Mouse (Mus musculus): ENCODE results near the gene Micall1. TPM values are rescaled to one million over a fixed set of nuclear protein-coding genes. Genes with fewer than 3 reads are reported as not detected.

Gene Micall1
- polyA plus RNA-seq, 1 experiment from 2014 or later: 11.6 TPM

DNA sequence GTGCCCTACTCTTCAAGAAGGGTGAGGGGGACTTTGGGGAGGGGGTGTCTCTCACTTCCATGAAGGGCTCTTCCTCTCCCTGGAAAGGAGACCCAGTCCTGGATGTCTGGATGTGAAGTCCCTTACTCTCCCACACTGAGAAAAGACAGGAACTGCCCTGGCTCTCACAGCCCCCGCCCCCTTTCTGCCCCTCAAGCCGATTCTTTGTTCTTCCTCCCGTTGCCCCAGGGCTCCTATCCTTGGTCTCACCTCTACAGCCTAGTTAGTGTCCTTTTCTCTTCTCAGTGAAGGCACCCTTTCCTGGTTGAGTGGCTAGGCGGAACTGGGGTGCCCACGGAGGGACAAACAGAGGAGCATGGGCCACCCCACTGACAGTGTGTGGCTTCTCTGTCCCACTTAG lies 56.4 kb downstream of the Micall1 start, which contains the start of gene Sox10:
Sox10 (minus strand) TSS at position 101 of the 400 bp plus-strand sequence.
- H3K27ac ChIP-seq (ENCODE audit: low read depth, low read length): peak within 1 kb of the TSS; percentile 14; the same call in 1 of the 2 replicates
- no peak within 1 kb of the TSS for H3K4me2 ChIP-seq (ENCODE audit: low read length)

DNA sequence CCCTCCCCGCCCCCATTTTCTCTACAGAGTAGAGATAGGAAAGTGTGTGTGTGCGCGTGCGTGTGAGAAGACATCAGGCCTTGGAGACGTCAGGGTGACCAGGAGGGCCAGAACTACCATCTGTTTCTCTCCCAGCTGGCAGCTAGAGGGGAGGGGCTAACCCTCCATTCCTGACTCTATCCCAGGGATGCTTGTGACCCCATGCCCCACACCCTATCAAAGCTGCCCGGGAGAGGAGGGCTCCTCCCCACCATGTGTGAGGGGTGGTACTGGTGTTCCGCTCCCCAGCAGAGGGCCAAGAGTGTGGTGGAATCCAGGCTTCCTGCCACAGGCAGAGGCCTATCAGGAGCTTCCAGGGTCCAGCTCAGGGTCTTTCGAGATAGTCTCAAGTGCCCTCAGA lies 58.0 kb downstream of the Micall1 start:
- Histone ChIP-seq H3K27me3 (replicated peaks; ENCODE audit: control insufficient read depth, insufficient read depth, low read length) (peaks cover 31% of the 10 kb centered on the region), H3K9ac (ENCODE audit: low read depth, low read length) (no peak overlapping the region), H3K4me3 (ENCODE audit: low read length) (no peak overlapping the region), H3K4me2 (ENCODE audit: low read length) (peak overlapping the region; percentile 5), H3K36me3 (ENCODE audit: control insufficient read depth, insufficient read depth, low read length) (no peaks in the 10 kb centered on the region), H3K27ac (ENCODE audit: low read depth, low read length) (no peak overlapping the region), H3K9me3 (ENCODE audit: control insufficient read depth, low read length) (no peaks in the 10 kb centered on the region), H3K4me1 (ENCODE audit: control insufficient read depth, insufficient read depth, low read depth, low read length) (no peaks in the 10 kb centered on the region)
- no peak; the same call in 1 of the 2 replicates for ATAC-seq
- WGBS: 36% methylated on average over 8 of the region's 8 CpGs

More for the DNA sequence above, 56.4 kb downstream of the Micall1 start, which contains the start of gene Sox10:
- H3K36me3 ChIP-seq (ENCODE audit: control insufficient read depth, insufficient read depth, low read length): no peaks in the 10 kb centered on the region
- H3K4me3 ChIP-seq (ENCODE audit: low read length): peak within 1 kb of the TSS; percentile 10; the same call in 1 of the 2 replicates
- peaks cover 31% of the 10 kb centered on the region for H3K27me3 ChIP-seq (replicated peaks; ENCODE audit: control insufficient read depth, insufficient read depth, low read length)
- 52% methylated on average over 5 of the region's 5 CpGs for WGBS
- no peaks in the 10 kb centered on the region for H3K9me3 ChIP-seq (ENCODE audit: control insufficient read depth, low read length)
- H3K9ac ChIP-seq (ENCODE audit: low read depth, low read length): no peak within 1 kb of the TSS
- no peak for ATAC-seq
- H3K4me1 ChIP-seq (ENCODE audit: control insufficient read depth, insufficient read depth, low read depth, low read length): no peaks in the 10 kb centered on the region

DNA sequence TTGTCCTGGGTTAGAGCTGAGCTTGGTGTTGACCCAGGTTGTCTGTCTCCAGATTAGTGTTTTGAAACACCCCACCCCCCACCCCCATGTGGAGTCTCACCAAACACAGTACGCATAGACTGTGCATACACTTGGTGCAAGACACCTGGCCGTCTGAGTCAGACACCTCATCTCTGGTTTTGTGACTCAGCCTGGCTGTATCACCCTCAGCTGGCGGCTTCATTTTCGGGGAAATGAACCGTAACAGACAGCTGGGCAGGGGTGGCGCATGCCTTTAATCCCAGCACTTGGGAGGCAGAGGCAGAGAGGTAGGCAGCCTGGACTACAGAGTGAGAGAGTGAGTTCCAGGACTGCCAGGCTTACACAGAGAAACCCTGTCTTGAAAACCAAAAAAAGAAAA lies 68.2 kb downstream of the Micall1 start:
- Histone ChIP-seq H3K36me3 (ENCODE audit: control insufficient read depth, insufficient read depth, low read length) (no peaks in the 10 kb centered on the region), H3K9ac (ENCODE audit: low read depth, low read length) (no peak overlapping the region), H3K4me3 (ENCODE audit: low read length) (no peak overlapping the region), H3K27ac (ENCODE audit: low read depth, low read length) (no peak overlapping the region), H3K27me3 (replicated peaks; ENCODE audit: control insufficient read depth, insufficient read depth, low read length) (no peaks in the 10 kb centered on the region), H3K9me3 (ENCODE audit: control insufficient read depth, low read length) (no peaks in the 10 kb centered on the region), H3K4me2 (ENCODE audit: low read length) (no peak overlapping the region), H3K4me1 (ENCODE audit: control insufficient read depth, insufficient read depth, low read depth, low read length) (no peaks in the 10 kb centered on the region)
- ATAC-seq: no peak
- WGBS: 47% methylated on average over 6 of the region's 6 CpGs

DNA sequence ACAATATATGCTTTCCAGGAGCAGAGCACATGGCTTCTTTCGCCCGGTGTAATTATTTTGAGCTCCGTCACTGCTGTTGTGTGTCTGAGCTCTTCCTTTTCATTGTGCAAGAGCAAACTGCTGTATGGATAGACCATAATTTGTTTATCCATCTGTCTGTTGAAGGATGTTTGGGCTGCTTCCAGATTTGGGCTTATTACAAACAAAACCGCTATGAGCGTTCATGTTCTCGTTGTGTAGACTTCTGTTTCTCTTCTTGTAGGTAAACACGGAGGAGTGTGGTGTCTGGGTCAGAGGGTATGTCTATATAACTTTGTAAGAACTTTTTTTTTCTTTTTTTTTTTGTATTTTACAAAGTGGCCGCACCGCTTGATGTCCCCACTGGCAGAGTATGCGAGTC lies 76.5 kb downstream of the Micall1 start:
- no peaks in the 10 kb centered on the region for H3K36me3 ChIP-seq (ENCODE audit: control insufficient read depth, insufficient read depth, low read length)
- ATAC-seq: no peak
- no peak overlapping the region for H3K27ac ChIP-seq (ENCODE audit: low read depth, low read length)
- no peak overlapping the region for H3K9ac ChIP-seq (ENCODE audit: low read depth, low read length)
- no peaks in the 10 kb centered on the region for H3K27me3 ChIP-seq (replicated peaks; ENCODE audit: control insufficient read depth, insufficient read depth, low read length)
- H3K4me3 ChIP-seq (ENCODE audit: low read length): no peak overlapping the region
- H3K9me3 ChIP-seq (ENCODE audit: control insufficient read depth, low read length): no peaks in the 10 kb centered on the region
- H3K4me2 ChIP-seq (ENCODE audit: low read length): no peak overlapping the region
- H3K4me1 ChIP-seq (ENCODE audit: control insufficient read depth, insufficient read depth, low read depth, low read length): no peaks in the 10 kb centered on the region
- 79% methylated on average over 10 of the region's 10 CpGs for WGBS

Other genes with a start within 250 kb of the Micall1 start
- 46.1 and 51.8 TPM in 2 replicates for gene Gga1, start 231.7 kb upstream of the Micall1 start, polyA plus RNA-seq (2015; fragmentation: Nextera tagmentation; extraction: Ambion mirVana)
- gene Gm49510, start 209.2 kb upstream of the Micall1 start, polyA plus RNA-seq (2015; fragmentation: Nextera tagmentation; extraction: Ambion mirVana): 0.11 TPM in 1 of 2 replicates, not detected in the other
- 4.5 and 6.7 TPM in 2 replicates for gene Sh3bp1, start 209.1 kb upstream of the Micall1 start, polyA plus RNA-seq (2015; fragmentation: Nextera tagmentation; extraction: Ambion mirVana)
- gene Pdxp, start 195.0 kb upstream of the Micall1 start, polyA plus RNA-seq (2015; fragmentation: Nextera tagmentation; extraction: Ambion mirVana): 94.7 and 96.9 TPM in 2 replicates
- 105 and 169 TPM in 2 replicates for gene Lgals1, start 182.2 kb upstream of the Micall1 start, polyA plus RNA-seq (2015; fragmentation: Nextera tagmentation; extraction: Ambion mirVana)
- gene Nol12, start 174.0 kb upstream of the Micall1 start, polyA plus RNA-seq (2015; fragmentation: Nextera tagmentation; extraction: Ambion mirVana): 63.6 and 68.1 TPM in 2 replicates
- gene Triobp, start 161.2 kb upstream of the Micall1 start, polyA plus RNA-seq (2015; fragmentation: Nextera tagmentation; extraction: Ambion mirVana): 36.1 and 40.4 TPM in 2 replicates
- gene H1f0, start 80.4 kb upstream of the Micall1 start, polyA plus RNA-seq (2015; fragmentation: Nextera tagmentation; extraction: Ambion mirVana): 200 and 206 TPM in 2 replicates
- gene Galr3, start 67.0 kb upstream of the Micall1 start, polyA plus RNA-seq (2015; fragmentation: Nextera tagmentation; extraction: Ambion mirVana): 0.14 TPM in 1 of 2 replicates, not detected in the other
- gene Ankrd54, start 46.0 kb upstream of the Micall1 start, polyA plus RNA-seq (2015; fragmentation: Nextera tagmentation; extraction: Ambion mirVana): 50.0 and 54.0 TPM in 2 replicates
- gene Eif3l, start 33.7 kb upstream of the Micall1 start, polyA plus RNA-seq (2015; fragmentation: Nextera tagmentation; extraction: Ambion mirVana): 174 and 177 TPM in 2 replicates
- 258 and 285 TPM in 2 replicates for gene Polr2f, start 32.1 kb downstream of the Micall1 start, polyA plus RNA-seq (2015; fragmentation: Nextera tagmentation; extraction: Ambion mirVana)
- gene 1700088E04Rik, start 32.4 kb downstream of the Micall1 start, polyA plus RNA-seq (2015; fragmentation: Nextera tagmentation; extraction: Ambion mirVana): 18.0 and 20.2 TPM in 2 replicates
- 9.0 and 9.5 TPM in 2 replicates for gene Sox10, start 56.3 kb downstream of the Micall1 start, polyA plus RNA-seq (2015; fragmentation: Nextera tagmentation; extraction: Ambion mirVana)
- 99.1 and 100.0 TPM in 2 replicates for gene Pick1, start 120.3 kb downstream of the Micall1 start, polyA plus RNA-seq (2015; fragmentation: Nextera tagmentation; extraction: Ambion mirVana)
- gene Gm49486, start 120.5 kb downstream of the Micall1 start, polyA plus RNA-seq (2015; fragmentation: Nextera tagmentation; extraction: Ambion mirVana): 0.87 and 1.1 TPM in 2 replicates
- 1.4 and 2.0 TPM in 2 replicates for gene Slc16a8, start 145.9 kb downstream of the Micall1 start, polyA plus RNA-seq (2015; fragmentation: Nextera tagmentation; extraction: Ambion mirVana)
- 3.1 and 5.4 TPM in 2 replicates for gene Baiap2l2, start 176.6 kb downstream of the Micall1 start, polyA plus RNA-seq (2015; fragmentation: Nextera tagmentation; extraction: Ambion mirVana)
- 23.0 and 29.3 TPM in 2 replicates for gene Pla2g6, start 219.5 kb downstream of the Micall1 start, polyA plus RNA-seq (2015; fragmentation: Nextera tagmentation; extraction: Ambion mirVana)
- 1.1 and 1.2 TPM in 2 replicates for gene Maff, start 237.7 kb downstream of the Micall1 start, polyA plus RNA-seq (2015; fragmentation: Nextera tagmentation; extraction: Ambion mirVana)

Data from hindbrain, embryonic 16.5 days (tissue).